Mouse (Mus musculus): ENCODE data around the gene Sult2b1.

DNA sequence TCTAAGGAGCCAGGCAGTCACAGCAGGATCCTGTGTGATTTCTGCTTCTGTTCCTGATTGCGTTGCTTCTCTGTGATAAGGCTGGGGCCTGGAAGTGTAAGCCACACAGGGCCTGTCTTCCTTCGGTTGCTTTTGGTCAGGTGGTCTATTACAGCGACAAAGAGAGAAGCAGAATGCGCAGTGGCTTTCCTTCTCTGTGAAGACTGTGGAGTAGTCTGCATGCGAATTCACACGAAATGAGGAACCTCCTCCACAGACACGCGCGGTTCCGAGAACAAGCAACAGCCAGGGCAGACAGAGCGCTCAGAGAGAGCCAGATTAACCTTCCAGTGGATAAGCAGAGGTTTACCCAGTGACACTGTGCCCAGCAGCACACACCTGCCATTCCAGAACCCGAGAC, 43.2 kb downstream of the Sult2b1 start:
- no peak for TF ChIP-seq EP300 (IDR thresholded peaks at IDR 0.05; ENCODE audit: insufficient read depth, low read depth, low read length)
- TF ChIP-seq CTCF (IDR thresholded peaks at IDR 0.05): no peak
